Mouse (Mus musculus): ENCODE data around the gene Pcnx2.

- TF ChIP-seq POLR2A (IDR thresholded peaks at IDR 0.05; ENCODE audit: insufficient read depth, low read length) (peak; percentile 74), CTCF (IDR thresholded peaks at IDR 0.05; ENCODE audit: low read depth, low read length) (no peak)
Observed at GRCm38 (mm10) chr8:125733964-125734956, 163.9 kb downstream of the Pcnx2 start.

Measured in ES-Bruce4 (cell line).